Mouse (Mus musculus) cerebellum, adult 11-12 months (tissue): ENCODE measurements around the gene Zfp385b.

ENCODE experiments used
- DNase-seq: peaks from one replicate; pipeline ENCODE4 v3.0.0; 2022

The Zfp385b gene

DNA sequence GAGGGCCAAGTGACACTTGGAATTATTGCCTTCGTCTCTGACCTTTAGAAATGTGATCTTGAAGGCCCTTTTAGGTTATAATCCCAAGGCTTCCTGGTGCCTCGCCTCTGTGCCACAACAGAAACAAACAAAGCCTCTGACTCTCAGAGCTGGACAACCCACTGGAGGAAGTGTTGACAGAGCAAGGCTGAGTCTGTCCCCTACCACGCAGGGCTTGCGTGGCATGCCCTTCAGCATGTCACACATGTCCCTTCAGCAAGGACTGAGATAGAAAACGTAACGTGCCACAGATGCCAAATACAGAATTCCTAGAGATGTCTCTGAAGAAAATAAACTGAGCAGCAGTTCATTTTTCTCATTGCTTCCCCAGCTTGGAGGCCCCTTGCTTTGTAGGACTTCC, 310.7 kb downstream of the Zfp385b start:
- no peak for DNase-seq

DNA sequence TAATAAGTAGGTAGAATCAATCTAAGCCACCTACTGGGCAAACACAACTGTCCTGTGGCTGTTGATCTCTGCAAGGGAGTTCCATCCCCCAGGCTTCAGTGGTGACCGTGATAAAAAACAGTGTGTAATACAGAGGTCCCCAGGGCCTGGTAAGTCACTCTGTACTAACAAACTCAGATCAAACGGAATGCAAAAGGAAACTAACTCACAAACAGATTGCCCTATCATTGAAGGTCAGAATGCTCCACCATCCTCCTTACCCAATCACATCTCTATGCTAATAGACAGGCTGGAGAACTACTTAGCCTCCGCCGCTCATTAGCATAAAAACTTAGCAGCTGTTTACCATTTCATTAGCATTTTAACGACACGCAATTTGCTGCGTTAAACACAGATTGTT, 313.1 kb downstream of the Zfp385b start:
- no peak for DNase-seq

DNA sequence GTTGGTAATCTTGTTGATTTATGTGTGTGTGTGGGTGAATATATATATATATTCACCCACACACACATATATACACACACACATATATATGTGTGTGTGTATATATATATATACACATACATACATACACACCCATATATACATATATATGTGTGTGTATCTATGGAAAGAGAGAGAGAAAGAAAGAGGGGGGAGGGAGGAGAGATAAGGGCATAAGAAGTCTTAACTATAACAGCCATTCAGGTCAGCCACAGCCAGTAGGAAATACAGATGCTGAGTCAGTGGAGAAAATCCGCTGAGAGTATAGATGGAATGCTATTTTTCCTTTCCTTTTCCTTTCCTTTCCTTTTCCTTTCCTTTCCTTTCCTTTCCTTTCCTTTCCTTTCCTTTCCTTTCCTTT, 313.8 kb downstream of the Zfp385b start:
- no peak for DNase-seq

DNA sequence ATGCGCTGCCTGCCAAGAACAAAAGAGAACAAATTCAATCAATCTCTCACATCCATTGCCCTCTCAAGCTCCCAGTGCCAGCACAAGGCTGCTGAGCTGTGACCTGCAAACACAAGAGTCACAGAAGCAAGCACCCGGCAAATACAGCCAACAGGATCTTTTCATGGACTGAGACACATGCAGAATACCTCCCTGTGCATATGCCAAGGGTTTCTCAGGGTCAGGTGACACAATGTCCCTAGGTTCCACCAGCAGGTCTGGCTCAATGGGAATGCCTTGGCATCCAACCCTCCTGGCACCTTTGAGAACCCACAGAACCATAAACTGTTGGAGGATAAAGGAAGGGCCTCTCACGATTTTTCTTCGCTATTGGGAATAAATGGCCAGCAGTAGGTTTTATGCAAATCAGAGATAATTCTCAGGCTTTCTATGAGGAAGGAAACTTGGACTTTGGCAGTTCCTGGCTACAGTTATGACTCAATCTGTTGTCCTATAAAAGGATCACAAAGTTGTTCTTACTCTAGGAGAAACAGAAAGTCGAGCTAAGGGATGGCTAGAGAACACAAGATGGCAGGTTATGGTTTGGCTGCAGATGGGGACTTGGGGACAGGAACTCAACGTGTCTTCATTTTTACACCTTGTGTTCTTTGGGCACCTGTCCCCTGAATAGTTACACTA, 315.6 kb downstream of the Zfp385b start:
- DNase-seq, result peak; percentile 80

DNA sequence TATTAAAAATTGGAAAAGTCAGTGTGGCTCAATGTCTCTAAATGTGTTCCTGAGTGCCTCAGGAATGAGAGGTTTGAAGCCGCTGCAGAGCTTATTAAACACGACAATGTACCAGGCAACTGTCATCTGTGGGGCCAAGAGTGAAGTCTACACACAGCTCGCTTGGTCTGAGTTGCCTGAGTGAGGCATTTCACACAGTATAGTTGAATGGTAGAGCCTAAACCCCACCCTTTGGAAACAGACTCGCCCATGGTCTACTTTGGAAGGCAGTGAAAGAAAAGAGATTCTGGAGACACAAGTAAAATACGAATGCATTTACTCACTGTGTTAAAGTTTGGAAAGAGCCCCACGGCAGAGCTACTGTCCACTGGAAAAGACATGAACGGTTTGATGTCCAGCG, 316.2 kb downstream of the Zfp385b start:
- DNase-seq, result no peak

DNA sequence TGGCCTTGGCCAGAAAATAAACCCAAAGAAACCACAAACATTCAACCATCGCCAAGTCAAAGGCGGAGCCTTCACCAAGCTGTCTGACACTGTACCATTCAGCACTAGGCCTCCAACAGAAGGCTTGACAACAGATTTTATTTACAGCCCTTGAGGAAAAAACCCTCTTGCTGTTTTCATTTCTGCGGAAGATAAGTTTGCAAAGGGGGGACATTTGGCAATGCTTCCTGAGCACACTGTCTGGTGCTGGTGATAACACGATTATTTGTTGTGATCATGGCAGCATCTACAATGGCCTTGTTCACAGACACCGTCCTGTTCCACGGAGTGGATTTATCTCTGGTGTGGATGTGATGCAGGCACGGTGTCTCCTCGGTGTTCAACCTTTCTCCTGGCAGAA, 317.0 kb downstream of the Zfp385b start:
- no peak for DNase-seq

DNA sequence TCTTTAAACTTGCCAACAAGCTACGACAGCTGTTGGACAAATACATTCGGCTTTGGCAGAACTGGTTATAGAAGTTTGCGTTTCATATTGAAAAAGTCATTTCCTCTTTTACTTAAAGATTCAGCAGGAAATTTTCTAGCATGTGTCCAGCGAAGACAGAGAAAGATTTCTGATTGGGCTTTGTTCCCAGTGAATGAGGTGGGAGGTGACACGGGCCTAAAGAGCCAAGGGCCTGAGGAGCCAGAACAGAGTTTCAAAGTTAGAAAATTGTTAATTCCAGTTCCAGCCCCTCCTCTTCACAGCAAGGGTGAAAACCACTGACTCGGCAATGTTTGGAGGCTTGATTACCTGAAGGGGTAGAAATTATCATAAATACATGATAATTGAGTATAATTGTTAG, 319.0 kb downstream of the Zfp385b start:
- no peak for DNase-seq

DNA sequence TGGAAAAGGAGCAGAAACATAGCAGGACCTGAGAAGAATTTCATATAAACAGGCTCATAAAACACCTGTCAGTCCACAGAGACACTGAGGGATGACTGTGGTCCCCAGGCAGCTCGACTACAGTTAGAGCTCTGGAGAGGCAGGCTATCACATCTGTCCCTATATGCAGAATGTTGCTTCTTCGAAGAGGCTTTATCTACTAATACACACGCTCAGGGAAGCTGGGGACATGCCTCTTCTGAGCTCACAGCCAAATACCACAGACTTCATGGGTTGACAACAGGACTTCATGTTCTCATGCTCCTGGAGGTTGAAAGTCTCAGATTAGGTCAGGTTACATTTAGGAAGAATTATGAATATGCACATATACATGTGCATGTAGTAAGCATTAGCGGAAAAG, 321.1 kb downstream of the Zfp385b start:
- no peak for DNase-seq

DNA sequence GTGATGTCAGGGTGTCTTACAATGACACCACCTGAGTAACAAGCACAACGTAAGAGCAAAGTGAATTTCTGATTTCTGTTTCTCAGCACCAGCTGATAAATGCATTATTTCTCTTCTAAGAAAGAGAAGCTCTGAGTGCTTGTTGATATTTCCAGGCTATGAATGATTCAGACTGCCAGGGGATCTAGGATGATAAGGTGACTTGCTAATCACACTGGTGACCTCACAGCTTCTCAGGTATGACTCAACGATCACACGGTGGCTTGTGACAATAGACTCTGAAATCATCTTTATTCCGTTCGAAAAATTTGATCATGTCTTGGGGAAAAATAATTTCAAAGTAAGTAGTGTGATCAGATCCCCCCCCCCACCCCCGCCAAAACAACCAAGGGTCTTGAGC, 321.5 kb downstream of the Zfp385b start:
- no peak for DNase-seq

DNA sequence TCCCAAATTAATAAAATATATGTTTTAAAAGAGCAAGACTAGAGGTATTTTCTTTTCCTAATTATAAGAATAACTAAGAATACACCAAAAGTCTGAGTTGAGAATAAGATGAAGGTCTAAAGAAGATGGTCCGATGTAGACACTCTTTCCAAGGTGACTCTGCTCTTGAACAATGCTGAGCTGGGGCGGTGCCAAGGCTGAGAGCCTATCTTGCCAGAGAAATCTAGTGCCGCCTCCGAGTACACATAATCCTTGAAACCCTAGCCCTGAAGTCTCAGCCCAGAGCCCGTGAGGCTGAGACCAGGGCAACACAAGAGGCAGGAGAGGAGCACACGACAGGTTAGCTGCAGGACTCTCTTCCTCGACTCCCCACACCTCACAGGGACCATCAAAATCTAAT, 323.4 kb downstream of the Zfp385b start:
- DNase-seq, result no peak

DNA sequence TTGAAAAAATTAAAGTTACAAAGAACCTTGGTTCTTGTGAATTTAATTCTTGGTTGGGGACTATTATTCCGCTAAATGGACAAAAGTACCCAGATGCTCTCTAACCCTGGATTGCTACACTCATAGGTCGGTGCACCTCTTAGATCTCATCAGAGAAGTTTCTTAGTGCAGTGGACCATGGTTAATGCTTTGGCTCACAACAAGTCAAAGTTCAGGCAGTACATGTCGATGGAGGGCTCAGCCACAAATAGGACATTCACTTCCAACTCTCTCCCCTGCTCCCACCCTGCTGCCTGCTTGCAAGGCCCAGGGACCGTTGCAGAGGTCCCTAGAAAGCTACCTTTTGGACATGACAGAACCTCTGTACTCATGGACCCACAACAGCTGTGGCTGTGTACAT, 324.1 kb downstream of the Zfp385b start:
- DNase-seq, result no peak

DNA sequence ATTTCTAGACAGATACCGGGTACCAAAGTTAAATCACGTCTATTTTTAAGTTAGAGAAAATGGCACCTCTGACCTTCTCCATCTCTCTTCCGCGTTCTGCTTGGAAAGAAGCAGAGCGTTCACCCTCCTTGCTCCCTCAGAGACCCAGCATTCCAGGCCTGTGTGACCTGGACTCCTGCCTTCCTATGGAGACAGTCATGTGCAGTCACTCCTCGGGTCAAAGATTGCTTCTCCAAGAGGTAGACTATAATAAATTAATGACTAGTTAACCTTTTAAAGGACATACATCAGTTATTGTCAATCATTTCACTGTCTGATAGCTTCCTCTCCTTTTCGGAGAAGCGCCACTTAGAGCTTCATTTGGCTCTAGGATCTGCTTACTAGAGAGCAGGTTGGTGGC, 325.7 kb downstream of the Zfp385b start:
- DNase-seq, result no peak

DNA sequence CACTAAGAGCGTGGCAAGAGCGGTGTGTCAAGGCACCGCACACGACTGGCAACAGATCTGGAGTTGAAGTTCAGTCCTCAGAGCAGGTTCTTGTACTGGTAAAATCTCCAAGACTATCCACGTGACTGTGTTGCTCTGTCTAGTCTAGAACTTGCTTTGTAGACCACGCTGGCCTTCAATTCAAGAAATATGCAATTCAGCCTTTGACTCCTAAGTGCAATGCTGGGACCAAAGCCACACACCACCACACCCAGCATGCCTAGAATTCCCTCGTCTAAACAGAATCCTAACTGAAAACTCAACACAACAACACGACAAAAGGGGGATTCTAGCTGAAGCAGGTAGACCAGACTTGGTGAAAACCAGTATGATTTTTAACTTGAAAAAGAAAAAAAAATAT, 332.3 kb downstream of the Zfp385b start:
- no peak for DNase-seq

DNA sequence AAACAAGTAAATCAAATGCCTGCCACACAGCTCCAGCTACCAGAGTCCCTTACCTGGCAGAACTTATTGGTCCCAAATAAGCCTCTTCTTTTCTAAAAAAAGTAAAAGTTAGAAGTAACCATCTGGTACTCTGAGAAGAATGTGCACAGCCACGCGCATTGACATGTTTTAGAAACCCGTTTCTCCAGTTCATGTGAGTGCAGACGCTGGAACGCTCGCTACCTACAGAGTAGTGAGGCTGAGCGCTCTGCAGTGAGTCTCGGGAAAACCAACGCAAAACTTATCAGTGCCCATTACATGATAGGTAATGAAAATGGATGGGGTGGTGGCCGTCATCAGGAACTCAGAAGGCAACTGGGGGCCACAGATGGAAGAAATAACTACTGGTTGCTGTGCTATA, 338.2 kb downstream of the Zfp385b start:
- no peak for DNase-seq

DNA sequence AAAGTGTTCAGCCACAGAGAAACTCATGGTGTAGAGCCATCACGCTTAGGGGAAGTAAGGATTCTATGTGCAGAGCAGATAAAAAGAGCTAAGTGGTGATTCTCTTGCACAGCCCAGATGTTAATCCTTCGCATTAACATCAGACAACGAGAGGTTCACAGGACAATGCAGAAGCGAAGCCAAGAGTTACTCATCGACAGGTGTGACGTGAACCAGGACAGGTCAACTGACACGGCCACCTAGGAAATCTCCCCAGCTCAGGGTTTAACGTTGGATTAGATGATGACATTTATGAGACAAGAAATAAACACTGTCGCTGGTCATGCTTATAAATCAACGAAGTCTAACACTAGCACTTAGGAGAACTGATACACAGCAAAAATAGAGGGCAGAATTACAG, 341.9 kb downstream of the Zfp385b start:
- no peak for DNase-seq

DNA sequence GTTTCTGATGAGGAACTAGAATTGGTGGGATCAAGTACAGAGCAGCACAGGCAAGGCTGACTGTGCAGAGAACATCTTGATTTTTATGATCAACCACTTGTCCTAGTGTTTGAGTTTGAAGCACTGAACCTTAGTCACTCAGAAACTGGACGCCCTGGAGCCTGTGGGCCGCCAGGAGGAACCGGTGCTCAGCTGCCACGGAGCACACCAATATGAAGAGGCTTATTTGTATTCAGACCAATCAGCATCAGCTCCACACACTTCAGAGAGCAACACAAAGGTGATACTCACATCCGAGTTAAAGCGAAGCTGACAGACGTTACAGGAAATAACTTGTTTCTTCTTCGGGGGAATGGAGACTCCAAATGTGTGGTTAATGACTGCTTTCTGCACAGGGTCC, 343.0 kb downstream of the Zfp385b start:
- no peak for DNase-seq

DNA sequence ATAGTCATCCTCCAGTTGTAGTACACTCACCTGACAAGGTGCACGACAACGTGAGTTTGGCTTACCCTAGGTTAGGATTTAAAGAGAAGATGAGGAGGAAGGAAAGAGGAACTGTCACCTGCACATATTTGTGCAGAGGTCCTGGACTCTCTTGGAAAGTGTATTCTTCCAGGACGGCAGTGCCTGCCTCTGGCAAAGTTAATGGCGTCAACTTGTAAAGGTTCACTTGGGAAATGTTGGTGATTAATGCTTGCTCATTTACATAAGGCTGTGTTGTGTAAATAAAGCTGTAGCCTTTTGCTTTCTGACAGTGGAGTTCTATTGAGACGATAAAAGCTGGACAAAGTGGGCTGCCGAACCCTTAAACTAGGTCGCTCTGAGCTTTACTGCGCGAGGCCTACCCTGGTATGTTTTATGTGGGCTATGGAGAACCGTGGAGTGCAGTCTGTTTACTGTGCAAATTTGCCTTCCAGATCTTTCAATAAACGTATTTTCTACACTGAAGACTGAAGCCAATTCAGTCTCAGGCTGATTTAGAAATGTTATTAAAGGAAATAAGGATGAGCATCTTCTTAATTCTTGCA, 347.1 kb downstream of the Zfp385b start:
- DNase-seq, result no peak

DNA sequence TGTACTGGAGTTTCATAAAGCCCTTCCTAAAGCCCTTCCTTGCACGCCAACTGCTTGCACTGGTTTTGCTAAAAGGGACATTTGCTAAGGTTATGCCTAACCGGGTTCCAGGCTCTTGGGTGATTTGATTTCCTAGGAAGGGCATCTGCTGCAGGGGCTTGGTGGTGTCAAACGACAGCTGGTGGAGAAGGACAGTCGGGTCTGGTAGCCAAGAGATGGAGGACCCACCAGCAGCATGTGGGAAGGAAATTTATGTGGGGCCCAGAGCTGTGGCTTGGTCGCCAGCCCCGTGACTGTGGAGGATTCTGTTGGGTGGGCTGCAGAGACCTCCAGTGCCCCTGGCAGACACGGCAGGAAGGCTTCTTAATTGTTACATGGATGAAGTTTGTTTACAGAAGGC, 348.7 kb downstream of the Zfp385b start:
- DNase-seq, result no peak

DNA sequence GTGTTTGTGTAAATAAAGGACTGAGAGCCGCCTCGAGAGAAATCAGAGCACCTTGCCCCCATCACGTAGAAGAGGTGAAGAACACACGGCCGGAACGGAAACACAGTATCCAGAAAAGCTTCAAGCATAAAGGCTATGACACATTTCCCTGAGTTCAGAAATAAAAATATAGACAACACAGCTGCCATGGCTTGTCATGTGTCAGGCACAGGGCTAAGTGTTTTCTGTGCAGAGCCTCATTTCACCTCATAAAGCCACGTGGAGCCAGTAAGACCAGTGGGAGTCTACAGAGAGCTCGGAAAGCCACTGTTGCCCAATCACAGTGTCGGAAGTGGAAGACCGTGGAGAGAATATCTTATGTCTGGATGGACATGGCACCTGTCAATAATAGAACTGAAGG, 358.0 kb downstream of the Zfp385b start:
- no peak for DNase-seq

DNA sequence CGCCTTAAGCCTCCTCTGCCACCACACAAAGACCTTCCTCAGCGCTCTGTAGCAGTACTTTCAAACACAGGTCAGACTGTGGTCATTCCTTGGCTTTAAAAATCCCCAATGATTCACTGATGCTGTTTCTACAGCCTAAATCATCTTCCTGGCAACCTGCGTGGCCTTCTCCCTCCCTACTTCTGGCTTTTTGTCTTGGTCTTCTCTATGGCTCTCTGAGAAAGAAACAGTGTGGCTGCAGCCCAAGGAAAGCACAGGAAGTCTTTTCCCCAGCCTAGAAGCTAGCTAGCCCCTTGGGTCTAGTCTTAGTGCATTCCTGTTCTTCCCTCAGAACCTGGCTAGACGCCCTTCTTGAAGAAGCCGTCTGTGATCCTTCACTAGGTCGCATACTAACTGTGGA, 359.4 kb downstream of the Zfp385b start:
- DNase-seq, result no peak

DNA sequence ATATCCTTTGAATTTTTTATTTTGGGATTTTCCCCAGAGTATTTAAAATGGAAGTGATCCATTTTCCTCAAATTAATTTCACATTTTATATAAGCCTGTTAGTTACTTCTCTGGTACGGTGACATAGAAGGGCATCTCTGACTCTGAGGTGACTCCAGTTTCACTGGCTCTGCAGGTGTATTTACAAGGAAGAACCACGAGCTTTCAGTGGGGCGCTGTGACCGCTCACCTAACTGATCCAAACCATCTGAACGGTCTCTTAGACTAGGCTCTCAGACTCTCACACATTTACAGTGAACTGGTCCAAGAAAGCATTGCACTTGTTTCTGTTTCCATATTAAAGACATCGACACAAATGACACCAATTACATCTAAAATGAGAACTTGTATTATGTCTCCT, 361.0 kb downstream of the Zfp385b start:
- no peak for DNase-seq

DNA sequence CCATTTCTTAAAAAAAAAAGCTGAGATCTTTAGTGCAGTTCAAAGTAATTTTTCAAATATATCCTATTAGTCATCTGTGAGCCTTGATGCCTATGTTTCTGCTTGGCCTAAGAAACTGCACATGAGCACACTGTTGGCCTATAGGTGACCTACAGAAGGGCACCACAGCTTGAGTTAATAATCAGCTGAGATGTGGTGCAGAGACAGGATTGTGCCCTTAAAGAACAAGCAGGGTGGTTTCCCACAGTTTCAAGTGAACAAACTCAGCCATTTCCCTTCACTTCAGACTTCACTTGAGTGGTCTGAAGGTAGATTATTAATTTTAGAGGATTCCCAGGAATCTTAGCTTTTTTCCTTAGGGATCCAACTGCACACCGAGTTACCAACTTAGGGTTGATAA, 362.3 kb downstream of the Zfp385b start:
- DNase-seq, result no peak

DNA sequence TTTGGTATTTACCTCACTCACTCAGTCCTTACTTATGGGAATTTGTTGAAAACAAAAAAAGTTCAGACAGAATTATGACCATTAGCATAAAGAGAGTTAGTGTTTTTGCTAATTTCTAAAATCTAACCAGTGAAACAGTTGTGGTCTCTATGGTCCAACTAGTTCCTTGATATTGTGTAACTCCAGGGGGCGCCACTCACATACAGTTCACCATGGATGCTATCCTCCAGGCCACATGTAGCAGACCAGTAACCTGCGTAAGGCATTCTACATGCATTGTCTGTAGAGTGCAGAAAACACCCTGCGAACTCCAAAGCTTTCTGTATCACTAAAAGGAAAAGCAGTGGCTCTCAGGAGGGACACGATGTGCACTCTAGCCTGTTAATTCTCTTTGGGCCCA, 362.8 kb downstream of the Zfp385b start:
- peak; percentile 34 for DNase-seq

DNA sequence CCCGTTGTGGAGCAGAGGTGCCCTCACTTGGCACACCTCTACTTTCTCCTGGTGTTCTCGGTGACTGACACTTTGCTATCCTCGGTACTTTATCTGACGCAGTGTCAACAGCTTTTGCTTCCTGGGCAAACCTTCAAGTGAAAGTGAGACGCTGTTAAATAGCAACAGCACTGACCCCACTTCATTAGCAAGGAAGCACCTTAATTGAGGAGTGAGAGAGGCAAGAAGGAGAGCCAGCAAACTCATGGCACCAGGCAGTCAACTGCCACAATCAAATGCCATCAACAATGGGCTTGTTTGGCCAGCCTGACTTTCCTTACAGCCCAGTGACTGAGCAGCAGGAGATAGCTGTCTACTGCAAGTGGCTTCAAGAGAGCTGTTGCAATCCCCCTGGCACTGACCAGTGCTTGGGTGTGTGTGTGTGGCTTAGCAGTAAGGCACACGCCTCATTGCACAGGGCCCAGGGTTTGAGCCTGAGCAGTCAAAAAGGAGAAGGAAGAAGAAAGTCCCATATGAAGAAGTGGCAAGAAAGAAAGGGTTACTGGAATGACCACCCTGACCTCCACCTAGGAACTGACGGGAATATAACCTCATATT, 365.0 kb downstream of the Zfp385b start:
- no peak for DNase-seq

DNA sequence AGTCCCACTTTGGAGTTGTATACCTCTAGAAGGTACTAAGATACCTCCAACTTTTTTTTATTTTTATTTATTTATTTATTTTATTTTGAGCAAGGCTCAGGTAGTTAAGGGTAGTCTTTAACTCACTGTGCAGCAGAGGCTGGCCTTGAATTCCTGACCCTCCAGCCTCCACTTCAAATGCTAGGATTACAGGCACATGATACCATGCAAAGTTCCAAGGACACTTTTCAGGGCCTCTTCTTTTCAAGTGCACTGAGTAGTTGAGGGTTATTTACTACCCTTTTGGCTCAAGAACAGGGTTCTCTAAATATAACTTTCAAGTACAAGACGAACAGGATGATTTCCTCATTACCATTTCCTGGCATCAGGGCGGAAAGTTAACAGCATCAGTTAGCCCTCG, 365.7 kb downstream of the Zfp385b start:
- no peak for DNase-seq
